Mouse (Mus musculus) liver, embryonic 11.5 days (tissue): ENCODE measurements around the gene 4931409K22Rik. TPM values are rescaled to one million over a fixed set of nuclear protein-coding genes. Genes with fewer than 3 reads are reported as not detected.

Experiments used
- ATAC-seq: fragments of 200-750 bp; cut with Nextera tagmentation; replicated peaks from 2 replicates; pipeline ENCODE4 v1.8.0; 2017; ENCODE audit warnings: moderate number of reproducible peaks, mild to moderate bottlenecking, moderate TSS enrichment, moderate library complexity; ENCODE audit not compliant: low FRiP score
- DNase-seq: peaks from one replicate; pipeline ENCODE4 v3.0.0-alpha.2; 2017; ENCODE audit warnings: low spot score
- H3K27ac ChIP-seq: fragments of 300-500 bp; sonication (generic); 2 replicates; pipeline ENCODE4 v1.5.1; 2014; ENCODE audit warnings: mild to moderate bottlenecking, low read depth, low read length, control low read depth
- H3K27me3 ChIP-seq: fragments of 300-500 bp; sonication (generic); replicated peaks from 2 replicates; pipeline ENCODE4 v1.6.1; 2014; ENCODE audit warnings: low read length, mixed read lengths; ENCODE audit not compliant: control insufficient read depth, insufficient read depth
- H3K36me3 ChIP-seq: fragments of 300-500 bp; sonication (generic); 2 replicates; pipeline ENCODE4 v1.6.1; 2014; ENCODE audit warnings: mild to moderate bottlenecking, low read length, moderate library complexity, mixed read lengths; ENCODE audit not compliant: control insufficient read depth, insufficient read depth
- H3K4me1 ChIP-seq: fragments of 300-500 bp; sonication (generic); replicated peaks from 2 replicates; pipeline ENCODE4 v1.6.1; 2014; ENCODE audit warnings: low read length, mixed read lengths; ENCODE audit not compliant: control insufficient read depth, insufficient read depth
- H3K4me2 ChIP-seq: fragments of 300-500 bp; sonication (generic); 2 replicates; pipeline ENCODE4 v1.6.1; 2014; ENCODE audit warnings: mild to moderate bottlenecking, control low read depth, moderate library complexity
- H3K4me3 ChIP-seq: fragments of 300-500 bp; sonication (generic); 2 replicates; pipeline ENCODE4 v1.5.1; 2014; ENCODE audit warnings: low read depth, low read length, control low read depth
- H3K9ac ChIP-seq: fragments of 300-500 bp; sonication (generic); 2 replicates; pipeline ENCODE4 v1.6.1; 2014; ENCODE audit warnings: low read depth, low read length, control low read depth
- H3K9me3 ChIP-seq: fragments of 300-500 bp; sonication (generic); 2 replicates; pipeline ENCODE4 v1.6.1; 2016; ENCODE audit warnings: low read length, inconsistent platforms, mixed read lengths; ENCODE audit not compliant: control insufficient read depth
- WGBS: fragments of 180-500 bp; shearing (Covaris S2); extraction: QIAGEN DNeasy Blood & Tissue Kit; methylation state at CpG from one replicate; pipeline ENCODE4 v1.1.7; 2014; 5-methylcytosine and 5-hydroxymethylcytosine counted together
- polyA plus RNA-seq: library from polyadenylated mRNA; unstranded; fragments of >200 nt; fragmentation: Nextera tagmentation; extraction: Ambion mirVana; gene quantifications from 2 replicates; pipeline ENCODE4 v1.2.1, GENCODE M21; 2014

4931409K22Rik gene
- polyA plus RNA-seq, 1 experiment from 2014 or later, result 0.18 TPM

DNA sequence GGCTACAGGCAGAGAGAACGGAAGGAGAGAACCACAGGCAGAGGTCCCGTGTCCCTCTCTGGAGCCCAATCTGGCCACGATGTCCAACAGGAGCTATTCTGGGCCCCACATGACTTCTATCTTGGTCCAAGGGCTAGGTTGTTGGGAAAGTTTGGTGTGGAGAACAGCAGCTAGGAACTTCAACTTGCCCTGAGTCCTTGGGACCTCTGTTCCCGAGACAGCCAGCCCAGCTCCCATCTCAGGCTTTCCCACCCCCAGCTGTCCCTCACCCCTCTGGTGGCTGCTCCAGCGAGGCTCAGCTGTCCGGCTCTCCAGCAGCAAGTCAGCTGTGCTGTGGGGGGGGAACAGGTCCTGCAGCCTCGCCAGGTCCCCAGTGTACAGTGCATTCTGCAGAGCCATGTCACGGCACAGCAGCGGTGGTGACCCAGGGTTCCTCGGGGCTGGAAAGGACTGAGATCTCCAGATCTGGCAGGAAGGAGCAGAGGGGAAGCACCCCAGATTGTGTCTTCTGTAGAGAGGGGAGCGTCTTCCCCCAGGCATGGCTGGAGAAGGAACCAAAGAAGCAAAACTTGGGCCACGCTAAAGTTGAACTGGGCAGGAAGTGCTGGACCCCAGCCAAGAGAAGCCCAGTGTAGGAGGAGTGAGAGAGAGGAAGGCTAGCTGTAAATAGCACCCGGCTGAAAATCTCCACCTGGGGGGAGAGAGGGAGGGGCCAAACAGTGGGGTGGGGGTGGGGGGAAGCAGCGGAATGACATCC, 16.0 kb downstream of the 4931409K22Rik start, which contains the start of gene Asb10:
Asb10 (minus strand) TSS at position 592 of the 757 bp plus-strand sequence.
- no peak within 1 kb of the TSS for H3K27ac ChIP-seq

DNA sequence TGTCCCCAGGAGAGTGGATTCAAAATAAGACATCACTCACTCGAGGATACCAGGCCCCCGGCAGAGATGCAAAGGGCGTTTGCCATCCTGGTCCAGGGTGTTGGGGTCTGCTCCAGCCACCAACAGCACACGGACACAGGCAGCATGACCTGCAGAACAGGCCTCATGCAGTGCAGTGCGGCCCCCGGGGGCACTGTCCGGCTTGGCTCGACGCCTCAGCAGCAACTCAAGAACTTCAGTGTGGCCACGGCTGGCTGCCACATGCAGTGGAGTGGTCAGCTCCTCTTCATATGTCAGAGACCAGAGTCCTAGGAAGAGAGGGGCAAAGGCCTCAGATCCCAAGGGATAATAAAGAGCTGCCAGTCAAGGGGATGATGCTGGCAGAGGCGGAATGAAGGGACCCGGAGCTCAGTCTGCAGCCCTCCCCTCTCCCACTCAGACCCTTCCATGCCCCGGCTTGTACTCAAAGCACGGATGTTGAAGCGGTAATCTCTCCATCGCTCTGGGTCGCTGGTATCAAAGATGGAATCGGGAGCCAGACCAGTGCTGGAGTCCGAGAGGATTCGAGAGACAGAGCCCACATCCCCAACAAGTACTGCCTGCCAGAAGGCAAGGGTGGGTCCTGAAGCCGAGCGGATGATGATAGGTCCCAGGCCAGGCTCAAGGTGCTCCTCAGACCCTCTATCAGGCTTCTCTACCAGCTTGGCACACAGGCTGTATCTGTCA, 16.9 kb downstream of the 4931409K22Rik start:
- 82% methylated on average over 22 of the region's 22 CpGs for WGBS
- Histone ChIP-seq H3K4me1 (peaks cover 8% of the 10 kb centered on the region; the same call in 1 of the 2 replicates), H3K27ac (no peak overlapping the region), H3K9ac (no peak overlapping the region), H3K36me3 (no peaks in the 10 kb centered on the region), H3K27me3 (peaks cover 22% of the 10 kb centered on the region), H3K9me3 (no peaks in the 10 kb centered on the region), H3K4me3 (no peak overlapping the region), H3K4me2 (no peak overlapping the region)
- no peak for ATAC-seq
- DNase-seq, result no peak

More for the DNA sequence above, 16.0 kb downstream of the 4931409K22Rik start, which contains the start of gene Asb10:
- WGBS, result 21% methylated on average over 14 of the region's 14 CpGs
- H3K27me3 ChIP-seq, result peaks cover 22% of the 10 kb centered on the region
- H3K36me3 ChIP-seq, result no peaks in the 10 kb centered on the region
- no peak for DNase-seq
- H3K4me2 ChIP-seq, result peak within 1 kb of the TSS; percentile 39
- H3K4me3 ChIP-seq, result no peak within 1 kb of the TSS
- no peaks in the 10 kb centered on the region for H3K9me3 ChIP-seq
- no peak for ATAC-seq
- H3K4me1 ChIP-seq, result peaks cover 8% of the 10 kb centered on the region; the same call in 1 of the 2 replicates
- H3K9ac ChIP-seq, result no peak within 1 kb of the TSS

DNA sequence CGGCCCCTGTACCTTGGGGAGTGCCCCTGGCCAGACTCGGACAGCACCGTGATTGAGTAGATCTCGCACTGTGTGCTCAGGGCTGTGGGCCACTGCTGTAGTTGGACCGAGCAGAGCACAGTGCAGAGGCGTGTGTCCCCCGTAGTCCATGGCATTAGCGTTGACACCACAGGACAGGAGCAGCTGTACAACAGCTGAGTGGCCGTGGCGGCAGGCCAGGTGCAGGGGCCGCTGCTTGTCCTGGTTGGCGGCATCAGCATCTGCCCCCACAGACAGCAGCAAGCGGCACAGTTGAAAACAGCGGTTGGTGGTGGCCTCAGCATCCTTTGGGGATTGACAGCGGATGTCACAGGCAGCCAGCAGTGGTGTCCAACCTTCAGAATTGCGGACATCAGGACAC, 19.0 kb downstream of the 4931409K22Rik start:
- no peak overlapping the region for H3K27ac ChIP-seq
- WGBS, result 68% methylated on average over 16 of the region's 16 CpGs
- H3K9ac ChIP-seq, result no peak overlapping the region
- no peak overlapping the region for H3K4me3 ChIP-seq
- peaks cover 32% of the 10 kb centered on the region for H3K27me3 ChIP-seq
- H3K36me3 ChIP-seq, result no peaks in the 10 kb centered on the region
- ATAC-seq, result no peak
- no peaks in the 10 kb centered on the region for H3K9me3 ChIP-seq
- no peak overlapping the region for H3K4me2 ChIP-seq
- no peak for DNase-seq
- H3K4me1 ChIP-seq, result peaks cover 8% of the 10 kb centered on the region; the same call in 1 of the 2 replicates

DNA sequence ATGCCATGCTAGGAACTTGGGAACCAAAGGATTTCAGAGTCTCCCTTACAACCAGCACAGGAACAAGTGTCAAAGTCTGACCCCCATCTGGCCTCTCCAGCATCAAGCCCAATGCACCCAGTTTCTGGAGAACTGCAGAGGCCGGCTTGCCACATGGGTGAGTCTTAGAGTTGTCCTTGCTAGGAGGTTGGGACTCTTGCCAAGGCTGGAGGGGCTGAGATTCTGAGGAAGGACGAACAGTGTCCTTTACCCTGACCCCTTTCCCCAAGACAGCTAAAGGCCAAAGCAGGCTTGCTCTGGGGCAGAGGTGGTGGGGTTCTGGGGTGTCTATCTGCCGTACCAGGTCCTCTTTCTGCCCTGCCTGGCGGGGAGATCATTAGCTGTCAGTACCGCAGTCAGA, 20.1 kb downstream of the 4931409K22Rik start:
- DNase-seq (no peak), ATAC-seq (no peak)
- H3K9me3 ChIP-seq, result no peaks in the 10 kb centered on the region
- H3K4me2 ChIP-seq, result no peak overlapping the region
- H3K27me3 ChIP-seq, result peaks cover 41% of the 10 kb centered on the region
- H3K36me3 ChIP-seq, result no peaks in the 10 kb centered on the region
- H3K27ac ChIP-seq, result no peak overlapping the region
- no peak overlapping the region for H3K9ac ChIP-seq
- peaks cover 8% of the 10 kb centered on the region; the same call in 1 of the 2 replicates for H3K4me1 ChIP-seq
- H3K4me3 ChIP-seq, result no peak overlapping the region
- 71% methylated on average over 5 of the region's 5 CpGs for WGBS

DNA sequence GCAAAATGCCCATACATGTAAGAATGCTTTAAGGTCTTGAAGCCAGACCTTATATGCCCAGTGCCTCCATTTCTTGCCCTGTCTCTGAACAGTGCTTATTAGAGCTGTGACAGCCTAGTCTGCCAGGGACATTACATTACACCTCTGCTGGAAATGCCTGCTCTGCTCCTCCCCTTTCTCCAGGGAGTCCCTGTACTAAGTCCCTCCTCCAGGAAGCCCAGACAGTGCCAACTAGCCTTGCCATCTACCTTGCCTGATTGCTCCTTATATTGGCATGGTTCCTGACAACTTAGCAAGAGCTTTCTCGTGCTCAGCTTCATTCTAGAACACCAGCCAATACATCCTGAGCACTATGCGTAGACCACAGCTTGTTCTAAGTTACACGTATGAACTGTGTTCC, 20.9 kb downstream of the 4931409K22Rik start:
- Histone ChIP-seq H3K27ac (no peak overlapping the region), H3K4me1 (peaks cover 3% of the 10 kb centered on the region; the same call in 1 of the 2 replicates), H3K4me2 (no peak overlapping the region), H3K4me3 (no peak overlapping the region), H3K27me3 (peaks cover 45% of the 10 kb centered on the region), H3K9ac (no peak overlapping the region), H3K9me3 (no peaks in the 10 kb centered on the region), H3K36me3 (no peaks in the 10 kb centered on the region)
- 75% methylated on average over 3 of the region's 3 CpGs for WGBS
- ATAC-seq (no peak), DNase-seq (no peak)

DNA sequence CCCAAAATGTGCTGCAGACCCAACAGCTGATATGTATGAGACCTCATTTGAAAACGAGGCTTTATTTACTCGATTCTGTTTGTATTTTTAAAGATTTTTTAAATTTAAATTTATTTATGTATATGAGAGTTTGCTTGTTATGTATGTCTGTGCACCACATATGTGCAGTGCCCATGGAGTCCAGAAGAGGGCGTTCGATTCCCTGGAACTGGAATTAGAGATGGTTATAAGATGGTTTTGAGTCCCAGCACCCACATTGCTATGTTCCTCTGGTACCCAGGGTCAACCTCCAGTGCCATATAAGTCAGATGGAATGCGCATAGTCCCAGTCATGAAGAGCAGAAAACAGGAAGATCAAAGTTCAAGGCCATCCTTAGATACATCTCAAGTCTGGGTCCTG, 22.3 kb downstream of the 4931409K22Rik start:
- Histone ChIP-seq H3K4me1 (no peaks in the 10 kb centered on the region), H3K27ac (no peak overlapping the region), H3K4me2 (no peak overlapping the region), H3K9me3 (no peaks in the 10 kb centered on the region), H3K27me3 (peaks cover 49% of the 10 kb centered on the region), H3K4me3 (no peak overlapping the region), H3K36me3 (no peaks in the 10 kb centered on the region), H3K9ac (no peak overlapping the region)
- DNase-seq (no peak), ATAC-seq (no peak)
- 37% methylated on average over 5 of the region's 5 CpGs for WGBS

DNA sequence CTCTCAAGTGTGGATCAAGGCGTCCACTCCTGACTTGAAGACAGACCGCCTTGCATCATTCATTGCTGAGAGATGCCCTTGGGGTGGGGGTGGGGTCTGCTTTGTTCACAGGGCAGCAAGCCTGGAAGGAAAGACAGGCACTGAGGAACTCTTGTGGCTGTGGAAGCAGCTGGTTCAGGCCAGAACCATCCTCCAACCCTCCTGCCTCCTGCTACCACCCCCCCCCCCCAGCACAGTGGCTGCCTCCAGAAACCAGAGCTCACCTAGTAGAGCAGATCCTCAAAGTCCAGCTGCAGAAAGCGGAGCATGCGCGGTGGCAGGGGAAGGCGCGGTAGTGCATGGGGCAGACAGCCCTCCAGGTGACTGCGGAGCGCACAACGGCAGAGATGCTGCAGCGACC, 23.2 kb downstream of the 4931409K22Rik start:
- Histone ChIP-seq H3K9ac (no peak overlapping the region), H3K4me3 (no peak overlapping the region), H3K36me3 (no peaks in the 10 kb centered on the region), H3K4me2 (no peak overlapping the region), H3K4me1 (no peaks in the 10 kb centered on the region), H3K27ac (no peak overlapping the region), H3K27me3 (peaks cover 57% of the 10 kb centered on the region), H3K9me3 (no peaks in the 10 kb centered on the region)
- DNase-seq, result no peak
- ATAC-seq, result no peak
- WGBS, result 41% methylated on average over 11 of the region's 11 CpGs

DNA sequence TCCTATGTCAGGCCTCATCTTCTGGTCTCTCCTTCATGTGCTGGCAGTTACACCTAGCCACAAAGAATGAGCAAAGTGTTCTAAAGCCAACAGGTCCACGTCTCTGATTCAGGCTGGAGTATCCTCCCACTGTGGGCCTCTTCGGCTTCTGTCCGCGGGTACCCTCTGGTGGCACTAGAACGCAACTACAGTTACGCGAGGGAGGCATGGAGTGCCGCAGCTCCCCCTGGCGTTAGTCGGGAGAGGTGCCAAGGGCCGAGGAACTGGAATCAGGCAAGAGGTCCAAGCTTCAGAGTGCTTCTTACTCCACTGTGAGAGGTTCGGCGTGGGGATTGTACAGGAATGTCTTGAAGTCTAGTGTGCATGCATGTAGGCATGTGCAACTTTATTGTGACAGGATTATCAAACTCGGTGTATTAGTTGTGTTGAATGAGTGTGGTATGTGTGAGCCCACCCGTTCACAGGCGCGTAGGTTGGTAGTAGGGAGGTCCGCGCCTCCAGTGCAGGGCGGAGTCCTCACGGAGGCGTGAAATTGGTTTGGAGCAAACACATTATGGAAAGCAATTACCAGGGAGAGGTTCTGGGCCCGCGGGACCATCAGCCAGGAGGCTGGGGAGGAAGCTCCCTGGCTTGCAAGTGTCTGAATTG, 26.4 kb downstream of the 4931409K22Rik start:
- Histone ChIP-seq H3K36me3 (no peaks in the 10 kb centered on the region), H3K27me3 (peaks cover 82% of the 10 kb centered on the region), H3K4me3 (no peak overlapping the region), H3K4me1 (peaks cover 11% of the 10 kb centered on the region), H3K27ac (no peak overlapping the region), H3K9me3 (no peaks in the 10 kb centered on the region), H3K9ac (no peak overlapping the region), H3K4me2 (no peak overlapping the region)
- DNase-seq (peak; percentile 85), ATAC-seq (peak; percentile 67)
- WGBS, result 16% methylated on average over 24 of the region's 24 CpGs
